In genomic region chr6:100642786-100643185, GRCm38 (mm10) we compare ENCODE assay signal across 17 mouse cellular contexts. TPM values are rescaled to one million over a fixed set of nuclear protein-coding genes. Genes with fewer than 3 reads are reported as not detected.
DNase-seq lines count a peak whose midpoint lies in the region; ATAC-seq lines count a peak whose summit lies in the region.
"Had no signal": no experiment of that assay in that cellular context is flagged by ENCODE, and none has a peak within 500 bp of the region (broad histone marks: within the 10 kb centered on the region; RNA-seq: fewer than 3 reads in every experiment).

No protein-coding gene starts in this region.

- peak; percentile 70 for DNase-seq in 3T3-L1 (ENCODE audit: low read depth, low spot score)
- peak; percentile 51 for DNase-seq in NIH3T3 (ENCODE audit: low read depth)
- DNase-seq in brain, adult 2 months (ENCODE audit: low read depth, low spot score): peak; percentile 13
- no peak for DNase-seq in right cerebral cortex, postnatal 10 days (ENCODE audit: low spot score in 2 of 2)
- DNase-seq: adrenal gland, adult 8-10 months; adrenal gland, postnatal 14 days; adrenal gland, postnatal 36 days; cerebellum, adult 11 months; cerebellum, adult 18-20 months; cerebellum, adult 8-10 months; cerebellum, adult 9-11 months; cerebellum, postnatal 14 days; cerebellum, postnatal 36 days; embryo, embryonic 11 days had no signal

- ATAC-seq in megakaryocyte, adult 5-6 weeks (ENCODE audit: poor library complexity, severe bottlenecking): no peak
- ATAC-seq: forebrain, embryonic 14.5 days; forebrain, embryonic 16.5 days had no signal

RNA-seq across cellular contexts. Expression of gene Shq1, which starts 28.2 kb away (rescaled TPM):
- 1.6 and 2.7 TPM in 2 replicates for total RNA-seq in megakaryocyte, adult 5-6 weeks (2015)
- total RNA-seq in megakaryocyte, adult 5-6 weeks (2017): 3.9 and 5.1 TPM in 2 replicates

Comparison
In these comparisons a context has a peak if more than half of its experiments do, and no peak if none do; other contexts are left out.
1. DNase-seq: peak in 3T3-L1 (single experiment), NIH3T3 (single experiment) and brain, adult 2 months (single experiment); none in right cerebral cortex, postnatal 10 days (0 of 2).